Mouse (Mus musculus) C2C12 (cell line): Measurements from ENCODE around the gene Atp11a.

Experiments
- CEBPB ChIP-seq: IDR thresholded peaks from one replicate; pipeline ENCODE4 v1.6.1; 2011; ENCODE audit warnings: low read depth, mild to moderate bottlenecking, control low read depth, moderate library complexity
- CTCF ChIP-seq: IDR thresholded peaks from one replicate; pipeline ENCODE4 v1.5.1; 2011; ENCODE audit not compliant: control insufficient read depth, insufficient read depth, insufficient read length
- MAX ChIP-seq: IDR thresholded peaks from one replicate; pipeline ENCODE4 v1.6.1; 2011; ENCODE audit warnings: mild to moderate bottlenecking, control low read depth
- MYOD1 ChIP-seq: IDR thresholded peaks from one replicate; pipeline ENCODE4 v1.6.1; 2011; ENCODE audit warnings: low read depth; ENCODE audit not compliant: control insufficient read depth, insufficient read length
- USF1 ChIP-seq: IDR thresholded peaks from one replicate; pipeline ENCODE4 v1.6.1; 2011; ENCODE audit warnings: low read depth, mild to moderate bottlenecking, control low read depth, moderate library complexity

- TF ChIP-seq CTCF, result no peak
- TF ChIP-seq USF1, result no peak
- TF ChIP-seq MAX, result no peak
- TF ChIP-seq CEBPB, result no peak
- no peak for TF ChIP-seq MYOD1
Observed at GRCm38 (mm10) chr8:12808018-12808417, 51.2 kb downstream of the Atp11a start.
